Mouse (Mus musculus) MEL-GATA-1-ER (cell line): ENCODE data around the gene Abi3.
A peak's percentile ranks its signal among the peaks of the same experiment; 100 is the strongest.

Experiments
- DNase-seq: peaks from one replicate; pipeline ENCODE4 v3.0.0-alpha.2; 2012; ENCODE audit warnings: low read depth; ENCODE audit errors: extremely low read depth

The Abi3 gene

GRCm38 (mm10) chr11:95826317-95827167, 15.7 kb downstream of the Abi3 start:
- no peak for DNase-seq

DNA sequence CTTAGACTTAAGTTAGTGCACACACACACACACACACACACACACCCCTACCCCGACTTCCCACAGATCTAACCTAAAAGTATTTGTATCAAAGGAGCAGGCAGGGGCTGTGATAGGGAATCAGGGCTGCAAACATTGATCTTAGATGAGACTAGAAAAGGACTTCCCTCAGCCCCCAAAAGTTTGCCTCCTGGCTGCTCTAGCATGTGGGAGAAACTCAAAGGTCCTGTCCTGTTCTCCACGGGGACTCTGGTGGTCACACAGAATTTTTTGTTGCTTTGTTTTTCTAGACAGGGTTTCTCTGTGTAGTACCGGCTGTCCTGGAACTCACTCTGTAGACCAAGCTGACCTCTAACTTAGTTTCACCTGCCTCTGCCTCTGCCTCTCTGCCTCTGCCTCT, 16.7 kb downstream of the Abi3 start:
- no peak for DNase-seq

GRCm38 (mm10) chr11:95824877-95825243, 17.4 kb downstream of the Abi3 start:
- no peak for DNase-seq

DNA sequence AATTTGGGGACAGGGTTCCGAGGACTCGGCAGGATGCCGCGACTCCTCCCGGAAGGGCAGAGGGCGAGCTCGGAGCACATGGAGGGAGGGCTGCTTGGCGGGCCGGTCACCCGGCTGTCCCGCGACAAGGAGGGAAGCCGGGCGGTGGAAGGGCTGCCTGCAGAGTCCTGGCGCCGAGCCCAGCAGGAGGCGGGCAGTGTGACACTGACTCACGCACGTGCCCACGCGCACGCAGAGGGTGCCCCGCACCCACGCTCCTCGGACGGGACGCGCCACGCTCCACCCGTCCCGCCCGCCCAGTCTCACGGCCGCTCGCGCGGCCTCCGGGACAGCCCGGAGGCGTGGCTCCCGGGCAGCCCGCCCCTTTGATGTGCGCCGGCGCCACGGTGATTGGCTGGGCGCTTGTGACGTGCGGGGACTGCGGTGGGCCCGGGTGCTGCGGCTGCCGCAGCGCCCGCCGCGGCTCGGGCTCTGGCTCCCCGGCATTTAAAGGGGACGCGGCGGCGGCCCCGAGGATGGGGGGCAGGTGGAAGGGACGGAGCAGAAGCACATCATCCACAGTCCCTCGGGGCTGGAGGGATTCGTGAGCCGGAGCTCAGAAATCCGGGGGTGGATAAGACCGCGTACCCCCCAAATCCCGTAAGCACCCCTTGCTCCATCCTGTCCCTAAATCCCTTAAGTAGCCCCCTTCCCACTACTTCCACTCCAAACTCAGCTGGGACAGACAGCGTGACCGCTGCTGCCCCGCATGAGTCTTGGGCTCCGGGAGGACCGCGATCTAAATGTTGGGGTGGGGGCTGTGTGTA, 18.0 kb downstream of the Abi3 start, which contains the start of gene Phospho1:
TSS of gene Phospho1 (plus strand) at position 429 of the 806 bp plus-strand sequence.
- DNase-seq, result peak; percentile 56

DNA sequence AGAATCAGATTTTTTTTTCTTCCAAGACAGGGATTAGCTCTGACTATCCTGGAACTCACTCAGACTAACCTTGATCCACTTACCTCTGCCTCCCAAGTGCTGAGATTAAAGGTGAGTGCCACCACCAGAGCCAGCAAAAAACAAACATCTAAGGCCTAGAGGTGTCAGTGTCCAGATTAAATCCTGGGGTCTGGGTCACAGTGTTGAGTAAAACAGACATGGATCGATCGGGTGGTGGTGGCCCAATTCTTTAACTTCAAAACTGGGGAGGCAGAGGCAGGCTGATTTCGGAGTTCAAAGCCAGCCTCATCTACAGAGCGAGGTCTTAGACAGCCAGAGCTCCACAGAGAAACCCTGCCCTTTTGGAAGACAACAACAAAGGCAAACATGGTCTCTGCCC, 19.8 kb downstream of the Abi3 start:
- DNase-seq, result no peak

DNA sequence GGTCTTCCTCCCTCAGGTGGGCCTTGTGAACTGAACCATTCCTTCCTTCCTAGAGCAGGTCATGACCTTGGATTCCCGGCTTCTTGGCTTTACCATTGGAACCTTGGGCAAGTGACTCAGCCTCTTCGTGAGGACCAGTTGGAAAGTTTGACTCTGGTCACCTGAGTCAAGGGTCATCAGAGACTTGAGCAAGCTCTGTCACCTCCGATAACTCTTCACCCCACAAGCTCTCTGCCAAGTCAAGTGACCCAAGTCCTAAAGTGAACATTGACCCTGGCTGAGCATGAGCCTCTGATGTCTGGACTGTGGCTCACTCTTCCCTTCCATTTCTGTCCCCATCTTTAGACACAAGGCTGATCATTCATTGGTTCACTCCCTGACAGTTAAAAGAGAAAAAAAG, 20.8 kb downstream of the Abi3 start:
- DNase-seq, result no peak

DNA sequence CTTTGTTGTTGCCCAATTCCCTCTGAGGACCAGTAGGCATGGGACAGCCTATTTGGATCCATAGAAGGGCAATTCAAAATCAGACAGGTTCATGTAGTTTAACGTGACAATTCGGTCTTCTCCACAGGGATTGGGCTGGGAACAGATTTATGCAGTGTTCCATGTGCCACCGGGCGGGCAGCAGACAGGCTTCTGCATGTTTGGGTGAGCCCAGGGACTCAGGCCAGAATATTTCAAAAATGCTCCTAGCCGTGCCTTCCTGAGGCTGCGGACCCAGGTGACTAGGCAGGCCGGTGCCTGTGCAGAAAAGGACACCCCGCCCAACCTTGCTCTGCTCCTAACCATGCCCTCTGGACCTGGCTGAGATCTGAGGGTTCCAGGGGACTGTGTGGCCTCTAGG, 23.1 kb downstream of the Abi3 start:
- DNase-seq, result no peak

DNA sequence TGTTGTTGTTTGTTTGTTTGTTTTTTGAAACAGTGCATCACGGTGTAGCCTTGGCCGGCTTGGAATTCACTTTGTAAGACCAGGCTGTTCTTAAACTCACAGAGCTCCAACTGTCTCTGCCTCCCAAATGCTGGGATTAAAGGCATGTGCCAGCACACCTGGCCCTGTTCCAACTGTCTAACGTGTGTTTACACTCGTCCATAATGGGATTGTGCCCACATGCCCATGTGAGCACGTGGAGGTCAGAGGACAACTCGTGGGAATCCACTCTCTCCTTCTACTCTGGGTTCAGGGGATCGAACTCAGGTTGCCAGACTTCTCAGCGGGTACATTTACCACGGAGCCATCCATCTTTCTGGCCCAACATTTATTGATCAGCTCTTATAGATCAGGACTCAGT, 26.9 kb downstream of the Abi3 start:
- DNase-seq, result no peak

DNA sequence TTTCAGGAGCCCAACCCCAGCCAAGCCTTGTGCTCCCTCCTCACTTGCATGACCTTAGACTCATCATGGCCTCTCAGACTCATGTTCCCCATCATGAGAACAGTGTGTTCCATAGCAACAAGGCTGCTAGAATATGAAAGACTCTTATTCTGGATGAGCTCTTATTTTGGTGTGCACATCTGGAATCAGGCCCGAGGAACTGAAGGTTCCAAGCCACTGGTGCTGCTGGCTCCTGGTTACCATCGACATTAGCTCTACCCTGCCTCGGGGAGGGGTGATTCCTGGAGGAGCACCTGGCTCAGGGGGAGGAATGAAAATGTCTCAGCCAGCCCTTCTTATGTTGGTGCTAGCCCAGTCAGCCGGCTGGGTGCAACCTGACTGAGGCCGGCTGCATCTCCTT, 27.4 kb downstream of the Abi3 start:
- no peak for DNase-seq

GRCm38 (mm10) chr11:95814101-95814500, 28.2 kb downstream of the Abi3 start:
- no peak for DNase-seq

GRCm38 (mm10) chr11:95812224-95812623, 30.1 kb downstream of the Abi3 start:
- no peak for DNase-seq

- no peak for DNase-seq
Observed at GRCm38 (mm10) chr11:95811741-95812140, 30.5 kb downstream of the Abi3 start.

DNA sequence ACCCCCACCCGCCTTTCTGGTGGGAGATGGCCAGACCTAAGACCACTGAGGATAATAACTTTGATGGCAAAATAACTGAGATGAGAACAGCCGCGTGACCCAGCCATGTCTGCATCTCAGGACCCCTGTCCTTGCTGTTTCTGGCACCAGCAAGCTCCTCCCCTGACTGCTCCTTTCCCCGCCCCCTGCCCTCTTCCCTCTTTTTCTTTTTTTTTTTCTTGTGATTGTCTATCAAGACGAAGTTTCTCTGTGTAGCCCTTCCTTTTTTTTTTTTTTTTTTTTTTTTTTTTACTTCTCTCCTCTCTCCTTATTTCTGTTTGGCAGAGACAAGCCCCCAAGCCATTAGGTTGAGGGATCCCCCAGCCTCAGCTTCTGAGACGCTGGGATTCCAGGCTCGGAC, 31.4 kb downstream of the Abi3 start:
- DNase-seq, result no peak

DNA sequence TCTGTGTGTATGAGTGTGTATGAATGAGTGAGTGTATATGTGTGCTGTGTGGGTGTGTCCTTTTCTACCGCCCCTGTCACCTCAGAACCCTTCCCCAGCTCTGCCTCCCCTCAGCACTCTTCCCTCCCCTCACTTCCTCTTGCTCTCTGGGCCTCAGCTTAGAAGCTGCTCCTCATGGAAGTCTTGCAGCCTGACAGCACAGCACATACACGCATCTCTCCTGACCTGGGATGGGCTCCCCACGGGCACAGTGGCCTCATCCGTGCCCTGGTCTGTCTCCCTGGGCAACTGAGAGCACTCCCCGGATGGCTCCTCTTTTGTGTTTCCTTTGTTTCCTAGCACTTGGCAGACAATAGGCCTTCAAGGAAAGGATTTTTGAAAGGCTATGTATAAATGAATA, 32.7 kb downstream of the Abi3 start:
- no peak for DNase-seq

DNA sequence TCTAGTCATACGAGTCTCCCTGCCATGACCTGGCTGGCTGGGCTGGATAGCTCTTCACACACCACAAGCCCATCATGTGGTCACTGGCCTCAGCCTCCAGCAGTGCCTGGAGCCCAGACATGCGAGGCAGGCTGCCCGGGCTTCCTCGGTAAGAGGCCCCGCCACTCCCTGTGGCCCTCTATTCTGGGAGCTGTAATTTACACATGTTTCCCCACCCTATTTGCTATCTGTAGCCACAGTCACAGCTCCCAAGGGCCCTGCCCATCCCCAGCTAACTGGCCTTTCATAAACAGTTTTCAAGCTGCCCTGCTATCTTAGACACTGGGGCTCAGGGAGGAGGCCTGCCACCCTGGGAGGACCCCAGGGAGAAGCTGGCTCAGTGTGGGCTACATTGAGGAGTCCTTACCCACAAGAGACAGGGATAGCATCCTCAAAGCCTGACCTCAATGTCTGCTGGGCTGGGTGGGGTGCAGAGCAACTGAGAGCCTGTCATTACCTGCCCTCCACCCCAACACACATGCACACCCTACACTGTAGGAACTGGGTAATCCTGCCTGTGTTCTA, 33.7 kb downstream of the Abi3 start:
- DNase-seq, result no peak

DNA sequence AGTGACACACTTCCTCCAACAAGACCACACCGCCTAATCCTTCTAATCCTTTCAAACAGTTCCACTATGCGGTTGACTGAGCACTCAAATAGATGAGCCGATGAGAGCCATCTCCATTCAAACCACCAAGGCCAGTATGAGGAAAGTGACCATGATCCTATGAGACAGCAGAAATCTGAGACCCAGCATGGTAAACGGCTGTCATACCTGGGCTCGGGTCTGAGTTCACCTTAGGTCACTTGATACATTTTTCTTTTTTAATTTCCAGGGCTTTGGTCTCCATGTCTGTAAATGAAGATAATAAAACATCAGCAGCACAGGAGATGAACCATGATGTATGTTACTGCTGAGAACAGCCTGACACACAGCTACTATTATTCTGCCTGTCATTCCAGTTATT, 34.4 kb downstream of the Abi3 start:
- DNase-seq, result no peak

DNA sequence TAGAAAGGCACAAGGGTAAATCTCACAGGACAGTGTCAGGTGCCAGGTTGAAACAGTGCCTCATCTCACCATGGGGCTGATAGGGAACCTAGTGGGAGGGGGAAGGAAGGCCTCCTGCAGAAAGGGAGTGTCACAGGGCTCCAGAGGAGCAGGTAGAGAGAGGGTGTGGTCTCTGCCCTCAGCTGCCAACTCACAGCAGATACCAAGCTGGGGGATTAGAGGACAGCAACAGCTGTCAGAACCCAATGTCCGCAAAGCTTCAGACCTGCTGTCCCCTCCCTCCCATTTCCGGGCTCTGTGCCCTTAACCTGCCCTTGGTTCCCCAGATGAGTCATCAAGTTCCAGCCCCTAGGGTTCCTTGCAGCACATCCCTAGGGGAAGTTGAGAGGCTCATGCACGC, 36.7 kb downstream of the Abi3 start:
- DNase-seq, result no peak

GRCm38 (mm10) chr11:95805010-95805409, 37.3 kb downstream of the Abi3 start:
- DNase-seq, result no peak

- DNase-seq, result no peak
Observed at GRCm38 (mm10) chr11:95795582-95795981, 46.7 kb downstream of the Abi3 start.

- no peak for DNase-seq
Observed at GRCm38 (mm10) chr11:95794201-95794600, 48.1 kb downstream of the Abi3 start.

GRCm38 (mm10) chr11:95792950-95793509, 49.2 kb downstream of the Abi3 start:
- DNase-seq, result no peak

DNA sequence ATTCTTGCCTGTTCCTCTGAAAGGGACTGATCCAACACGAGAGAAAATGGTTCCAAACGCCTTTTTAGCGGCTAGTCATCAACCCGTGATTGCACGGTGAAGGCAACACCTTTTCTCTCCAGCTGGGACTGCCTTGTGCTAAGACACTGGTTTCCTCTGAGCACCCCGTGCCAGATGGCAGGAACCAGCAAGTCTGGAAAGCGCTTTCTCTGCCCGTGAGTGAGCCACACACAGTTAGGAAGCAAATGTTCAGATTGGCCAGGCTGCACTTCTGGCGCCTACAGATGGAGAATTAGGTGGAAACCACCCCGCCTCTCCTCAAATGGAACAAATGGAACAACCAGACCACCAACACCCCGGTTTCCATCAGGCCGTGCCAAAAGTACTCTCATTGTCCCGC, 50.5 kb downstream of the Abi3 start:
- no peak for DNase-seq
